Comparison of ENCODE assay signal across 8 mouse cellular contexts in genomic region chr12:85598611-85599477, GRCm38 (mm10). TPM values are rescaled to one million over a fixed set of nuclear protein-coding genes. Genes with fewer than 3 reads are reported as not detected.
DNase-seq lines count a peak whose midpoint lies in the region; ATAC-seq and TF ChIP-seq lines count a peak whose summit lies in the region.

Jdp2 (plus strand) TSS chr12:85599027.

- H3K36me3 ChIP-seq in ES-Bruce4 (ENCODE audit: control insufficient read depth, insufficient read depth, low read length, poor library complexity, severe bottlenecking), result no peaks in the 10 kb centered on the region
- no peaks in the 10 kb centered on the region for H3K36me3 ChIP-seq in lung, embryonic 16.5 days (ENCODE audit: control insufficient read depth, insufficient read depth, low read length)
- H3K36me3 ChIP-seq in thymus, adult 2 months (ENCODE audit: control insufficient read depth, insufficient read depth, low read length), result no peaks in the 10 kb centered on the region

- under 1% methylated on average over 89 of the region's 90 CpGs for WGBS in cerebellum, adult 2 months
- WGBS in lung, embryonic 16.5 days, result under 1% methylated on average over 81 of the region's 90 CpGs
- 2% methylated on average over 83 of the region's 90 CpGs for WGBS in thymus, adult 2 months

- no peaks in the 10 kb centered on the region for H3K9me3 ChIP-seq in ES-Bruce4 (replicated peaks; ENCODE audit: control insufficient read depth, insufficient read depth, low read length, poor library complexity, severe bottlenecking)
- no peaks in the 10 kb centered on the region for H3K9me3 ChIP-seq in lung, embryonic 16.5 days (ENCODE audit: control insufficient read depth, low read length)

- no peak within 1 kb of the TSS for H3K27ac ChIP-seq in ES-Bruce4 (ENCODE audit: insufficient read depth, low read length)
- peak within 1 kb of the TSS; percentile 100 for H3K27ac ChIP-seq in cerebellum, adult 2 months (ENCODE audit: insufficient read depth, low read length)
- H3K27ac ChIP-seq in lung, embryonic 16.5 days (ENCODE audit: low read length), result peak within 1 kb of the TSS; percentile 86
- H3K27ac ChIP-seq in thymus, adult 2 months (ENCODE audit: control insufficient read depth, insufficient read depth, low read length), result no peak within 1 kb of the TSS

- H3K9ac ChIP-seq in ES-Bruce4 (ENCODE audit: low read depth, poor library complexity, severe bottlenecking), result peak within 1 kb of the TSS; percentile 92
- H3K9ac ChIP-seq in lung, embryonic 16.5 days (ENCODE audit: low read length), result peak within 1 kb of the TSS; percentile 90

- no peak for TF ChIP-seq POLR2A in ES-Bruce4 (IDR thresholded peaks at IDR 0.05; ENCODE audit: insufficient read depth, low read length)
- no peak; the same call in 1 of the 2 replicates for TF ChIP-seq POLR2A in cerebellum, adult 2 months (IDR thresholded peaks at IDR 0.05; ENCODE audit: borderline replicate concordance, insufficient read depth, low read length)
- TF ChIP-seq POLR2A in thymus, adult 2 months (IDR thresholded peaks at IDR 0.05; ENCODE audit: control insufficient read depth, extremely low read depth, insufficient read depth, low read length, poor library complexity), result no peak

- 0 out of 2 replicates have a peak, but pooled peaks cover 7% of the 10 kb centered on the region for H3K27me3 ChIP-seq in ES-Bruce4 (ENCODE audit: control insufficient read depth, insufficient read depth, low read length, poor library complexity, severe bottlenecking)
- no peaks in the 10 kb centered on the region for H3K27me3 ChIP-seq in cerebellum, adult 2 months (ENCODE audit: control insufficient read depth, insufficient read depth, low read length)
- no peaks in the 10 kb centered on the region for H3K27me3 ChIP-seq in lung, embryonic 16.5 days (ENCODE audit: control insufficient read depth, insufficient read depth, low read depth, low read length)
- H3K27me3 ChIP-seq in thymus, adult 2 months (ENCODE audit: control insufficient read depth, insufficient read depth, low read length), result no peaks in the 10 kb centered on the region

- peak; percentile 97 for ATAC-seq in lung, embryonic 16.5 days (ENCODE audit: low read depth)

- no peak for TF ChIP-seq CTCF in ES-Bruce4 (IDR thresholded peaks at IDR 0.05; ENCODE audit: low read depth, low read length)
- TF ChIP-seq CTCF in cerebellum, adult 2 months (IDR thresholded peaks at IDR 0.05; ENCODE audit: borderline replicate concordance, insufficient read depth, low read depth, low read length), result no peak
- TF ChIP-seq CTCF in thymus, adult 2 months (IDR thresholded peaks at IDR 0.05; ENCODE audit: borderline replicate concordance, control insufficient read depth, extremely low read depth, insufficient read depth, low read length, poor library complexity), result no peak

- H3K4me1 ChIP-seq in ES-Bruce4 (ENCODE audit: control insufficient read depth, insufficient read depth, low read length), result no peaks in the 10 kb centered on the region
- peaks cover 21% of the 10 kb centered on the region for H3K4me1 ChIP-seq in cerebellum, adult 2 months (ENCODE audit: control insufficient read depth, insufficient read depth, low read length)
- peaks cover 33% of the 10 kb centered on the region for H3K4me1 ChIP-seq in lung, embryonic 16.5 days (replicated peaks; ENCODE audit: control insufficient read depth, insufficient read depth, low read length)
- H3K4me1 ChIP-seq in thymus, adult 2 months (replicated peaks; ENCODE audit: control insufficient read depth, insufficient read depth, low read length), result peaks cover 25% of the 10 kb centered on the region

- TF ChIP-seq EP300 in ES-Bruce4 (IDR thresholded peaks at IDR 0.05; ENCODE audit: insufficient read depth, low read depth, low read length), result no peak

- peak; percentile 85 to 88 for DNase-seq in cerebellum, adult 2 months
- peak; percentile 33 for DNase-seq in forelimb bud, embryonic 11.5 days (ENCODE audit: low read depth, low spot score)
- peak; percentile 96 for DNase-seq in heart, postnatal 4 days
- DNase-seq in layer of hippocampus, adult 9-11 months, result peak; percentile 84
- DNase-seq in ovary, adult 18-20 months (ENCODE audit: low spot score), result peak; percentile 87
- DNase-seq in thymus, adult 2 months, result peak; percentile 36

- peak within 1 kb of the TSS; percentile 90 for H3K4me2 ChIP-seq in lung, embryonic 16.5 days (ENCODE audit: low read depth, low read length)

- peak within 1 kb of the TSS; percentile 39 for H3K4me3 ChIP-seq in ES-Bruce4 (ENCODE audit: low read depth, low read length)
- peak within 1 kb of the TSS; percentile 85 for H3K4me3 ChIP-seq in cerebellum, adult 2 months (replicated peaks; ENCODE audit: insufficient read depth, low read depth, low read length)
- H3K4me3 ChIP-seq in lung, embryonic 16.5 days (ENCODE audit: low read length), result peak within 1 kb of the TSS; percentile 79
- H3K4me3 ChIP-seq in thymus, adult 2 months (ENCODE audit: control insufficient read depth, insufficient read depth, low read length), result peak within 1 kb of the TSS; percentile 48

RNA-seq across cellular contexts. Expression of gene Jdp2, which starts in this region (rescaled TPM):
- 14.0 and 14.4 TPM in 2 replicates for polyA plus RNA-seq in ES-Bruce4 (2011; ENCODE audit: insufficient read depth, insufficient read length, low read depth, missing spikeins)
- 27.5 and 28.7 TPM in 2 replicates for polyA plus RNA-seq in cerebellum, adult 2 months (2012; rRNA removed)
- 10 to 100 TPM in 1 of 2 experiments, 1 to 10 TPM in 1; 9.1 to 12.2 TPM for total RNA-seq in heart, postnatal 4 days (2021)
- polyA plus RNA-seq in lung, embryonic 16.5 days (2015; fragmentation: Nextera tagmentation; extraction: Ambion mirVana), result 0.49 and 0.87 TPM in 2 replicates
- 3.1 and 3.5 TPM in 2 replicates for polyA plus RNA-seq in thymus, adult 2 months (2012; rRNA removed)

Comparison
In these comparisons a context has a peak if more than half of its experiments do, and no peak if none do; other contexts are left out.
1. Peak in ATAC-seq, H3K4me3 ChIP-seq, H3K27ac ChIP-seq, H3K9ac ChIP-seq and H3K4me2 ChIP-seq in lung, embryonic 16.5 days; RNA of the gene not detected or under 1 TPM.
2. DNase-seq: peak in every context shown above with its lines; median percentile 96 in heart, postnatal 4 days; 87 in ovary, adult 18-20 months; 86 in cerebellum, adult 2 months; 84 in layer of hippocampus, adult 9-11 months; 36 in thymus, adult 2 months; 33 in forelimb bud, embryonic 11.5 days.